Mouse (Mus musculus) heart, postnatal 0 days (tissue): ENCODE measurements around the gene Klhl26. TPM values are rescaled to one million over a fixed set of nuclear protein-coding genes. Genes with fewer than 3 reads are reported as not detected.
A peak's percentile ranks its signal among the peaks of the same experiment; 100 is the strongest.

ENCODE experiments used
- ATAC-seq: fragments of 200-750 bp; cut with Nextera tagmentation; 2 replicates; pipeline ENCODE4 v1.8.0; 2017; ENCODE audit warnings: low read depth, moderate number of reproducible peaks, moderate library complexity; ENCODE audit not compliant: insufficient read depth
- DNase-seq: peaks from one replicate; pipeline ENCODE4 v3.0.0-alpha.2; 2016; ENCODE audit warnings: low spot score
- H3K27ac ChIP-seq: fragments of 300-500 bp; sonication (generic); 2 replicates; pipeline ENCODE4 v1.5.1; 2014; ENCODE audit warnings: low read depth, mild to moderate bottlenecking
- H3K27me3 ChIP-seq: fragments of 300-500 bp; sonication (generic); 2 replicates; pipeline ENCODE4 v1.6.1; 2014; ENCODE audit warnings: low read length, mixed read lengths; ENCODE audit not compliant: control insufficient read depth, insufficient read depth
- H3K36me3 ChIP-seq: fragments of 300-500 bp; sonication (generic); replicated peaks from 2 replicates; pipeline ENCODE4 v1.6.1; 2014; ENCODE audit warnings: low read length, mixed read lengths; ENCODE audit not compliant: control insufficient read depth, insufficient read depth
- H3K4me1 ChIP-seq: fragments of 300-500 bp; sonication (generic); 2 replicates; pipeline ENCODE4 v1.6.1; 2014; ENCODE audit warnings: antibody characterized with exemption; ENCODE audit not compliant: control insufficient read depth, insufficient read depth
- H3K4me2 ChIP-seq: fragments of 300-500 bp; sonication (generic); 2 replicates; pipeline ENCODE4 v1.6.1; 2014; ENCODE audit warnings: low read depth, mild to moderate bottlenecking, low read length, moderate library complexity
- H3K4me3 ChIP-seq: fragments of 300-500 bp; sonication (generic); 2 replicates; pipeline ENCODE4 v1.5.1; 2014; ENCODE audit warnings: low read depth, low read length
- H3K9ac ChIP-seq: fragments of 300-500 bp; sonication (generic); replicated peaks from 2 replicates; pipeline ENCODE4 v1.6.1; 2014; ENCODE audit warnings: low read depth, low read length, mixed read lengths
- H3K9me3 ChIP-seq: fragments of 300-500 bp; sonication (generic); replicated peaks from 2 replicates; pipeline ENCODE4 v1.6.1; 2016; ENCODE audit warnings: low read length; ENCODE audit not compliant: control insufficient read depth
- CTCF ChIP-seq: IDR thresholded peaks from 2 replicates; pipeline ENCODE4 v1.5.1; 2016; ENCODE audit warnings: antibody characterized with exemption, control low read depth, low read depth
- EP300 ChIP-seq: IDR thresholded peaks from 2 replicates; pipeline ENCODE4 v1.6.1; 2016; ENCODE audit warnings: antibody characterized with exemption, low read depth
- WGBS: fragments of 180-500 bp; shearing (Covaris S2); extraction: QIAGEN DNeasy Blood & Tissue Kit; methylation state at CpG from one replicate; pipeline ENCODE4 v1.1.7; 2014; 5-methylcytosine and 5-hydroxymethylcytosine counted together
- polyA plus RNA-seq: library from polyadenylated mRNA; unstranded; fragments of >200 nt; fragmentation: Nextera tagmentation; extraction: Ambion mirVana; gene quantifications from 2 replicates; pipeline ENCODE4 v1.2.1, GENCODE M21; 2015
- total RNA-seq: library from RNA; depleted of rRNA; stranded (reverse); fragments of >200 nt; gene quantifications from 2 replicates; pipeline ENCODE4 v1.2.3, GENCODE M21; 2014; ENCODE audit warnings: low replicate concordance

Klhl26 gene
- total and polyA plus RNA-seq, 2 experiments from 2014 or later, result 8.7 to 22.6 TPM

- TF ChIP-seq EP300, result no peak
- peak; percentile 55 for TF ChIP-seq CTCF
- Histone ChIP-seq H3K4me3 (no peak overlapping the region), H3K9me3 (no peaks in the 10 kb centered on the region), H3K27ac (no peak overlapping the region), H3K27me3 (no peaks in the 10 kb centered on the region), H3K4me2 (no peak overlapping the region), H3K9ac (no peak overlapping the region), H3K36me3 (no peaks in the 10 kb centered on the region), H3K4me1 (peaks cover 17% of the 10 kb centered on the region)
- ATAC-seq, result no peak
- peak; percentile 28 for DNase-seq
- 85% methylated on average over 8 of the region's 8 CpGs for whole genome bisulfite sequencing
Observed at GRCm38 (mm10) chr8:70415540-70416451, 61.0 kb downstream of the Klhl26 start.

- peaks cover 10% of the 10 kb centered on the region; the same call in 1 of the 2 replicates for H3K4me1 ChIP-seq
- no peaks in the 10 kb centered on the region for H3K9me3 ChIP-seq
- TF ChIP-seq EP300 (no peak), CTCF (no peak)
- WGBS, result 77% methylated on average over 6 of the region's 6 CpGs
- DNase-seq, result no peak
- ATAC-seq, result no peak
- no peak overlapping the region for H3K4me3 ChIP-seq
- H3K27me3 ChIP-seq, result no peaks in the 10 kb centered on the region
- no peak overlapping the region for H3K27ac ChIP-seq
- no peak overlapping the region for H3K4me2 ChIP-seq
- no peak overlapping the region for H3K9ac ChIP-seq
- H3K36me3 ChIP-seq, result no peaks in the 10 kb centered on the region
Observed at GRCm38 (mm10) chr8:70414310-70414946, 62.3 kb downstream of the Klhl26 start.

GRCm38 (mm10) chr8:70410281-70410680 is 66.5 kb downstream of the Klhl26 start:
- Histone ChIP-seq H3K4me2 (no peak overlapping the region), H3K36me3 (no peaks in the 10 kb centered on the region), H3K27me3 (no peaks in the 10 kb centered on the region), H3K4me1 (peaks cover 11% of the 10 kb centered on the region; the same call in 1 of the 2 replicates), H3K9me3 (no peaks in the 10 kb centered on the region), H3K27ac (no peak overlapping the region), H3K9ac (no peak overlapping the region), H3K4me3 (no peak overlapping the region)
- 86% methylated on average over 5 of the region's 5 CpGs for WGBS
- TF ChIP-seq EP300 (no peak), CTCF (no peak)
- ATAC-seq (no peak), DNase-seq (no peak)

- H3K36me3 ChIP-seq, result no peaks in the 10 kb centered on the region
- H3K4me1 ChIP-seq, result peaks cover 11% of the 10 kb centered on the region; the same call in 1 of the 2 replicates
- DNase-seq (no peak), ATAC-seq (no peak)
- WGBS, result 49% methylated on average over 9 of the region's 9 CpGs
- no peak overlapping the region for H3K4me2 ChIP-seq
- no peak overlapping the region for H3K27ac ChIP-seq
- H3K9me3 ChIP-seq, result no peaks in the 10 kb centered on the region
- 0 out of 2 replicates have a peak overlapping the region, but pooled peaks have one; percentile 37 for H3K9ac ChIP-seq
- H3K4me3 ChIP-seq, result no peak overlapping the region
- no peak for TF ChIP-seq CTCF
- no peak for TF ChIP-seq EP300
- no peaks in the 10 kb centered on the region for H3K27me3 ChIP-seq
Observed at GRCm38 (mm10) chr8:70409455-70409871, 67.3 kb downstream of the Klhl26 start.

- Histone ChIP-seq H3K36me3 (0 out of 2 replicates have a peak, but pooled peaks cover under 1% of the 10 kb centered on the region), H3K4me3 (no peak overlapping the region), H3K9ac (peak overlapping the region; percentile 37; the same call in 1 of the 2 replicates), H3K27me3 (no peaks in the 10 kb centered on the region), H3K4me1 (peaks cover 11% of the 10 kb centered on the region; the same call in 1 of the 2 replicates), H3K4me2 (no peak overlapping the region), H3K27ac (no peak overlapping the region), H3K9me3 (no peaks in the 10 kb centered on the region)
- WGBS, result 90% methylated on average over 10 of the region's 10 CpGs
- no peak for DNase-seq
- no peak for ATAC-seq
- TF ChIP-seq EP300 (no peak), CTCF (no peak)
Observed at GRCm38 (mm10) chr8:70409019-70409418, 67.7 kb downstream of the Klhl26 start.
